Mouse (Mus musculus) liver, embryonic 16.5 days (tissue): ENCODE data around the gene Sar1b. TPM values are rescaled to one million over a fixed set of nuclear protein-coding genes. Genes with fewer than 3 reads are reported as not detected.

ENCODE experiments used
- ATAC-seq: fragments of 200-750 bp; cut with Nextera tagmentation; 2 replicates; pipeline ENCODE4 v1.8.0; 2017; ENCODE audit warnings: low read depth, mild to moderate bottlenecking, moderate number of reproducible peaks, moderate library complexity
- H3K27ac ChIP-seq: fragments of 300-500 bp; sonication (generic); 2 replicates; pipeline ENCODE4 v1.5.1; 2014; ENCODE audit warnings: mild to moderate bottlenecking, low read length
- H3K27me3 ChIP-seq: fragments of 300-500 bp; sonication (generic); 2 replicates; pipeline ENCODE4 v1.6.1; 2014; ENCODE audit warnings: low read depth, low read length, mixed read lengths; ENCODE audit not compliant: control insufficient read depth, insufficient read depth
- H3K36me3 ChIP-seq: fragments of 300-500 bp; sonication (generic); 2 replicates; pipeline ENCODE4 v1.6.1; 2014; ENCODE audit warnings: mild to moderate bottlenecking; ENCODE audit not compliant: control insufficient read depth, insufficient read depth
- H3K4me1 ChIP-seq: fragments of 300-500 bp; sonication (generic); 2 replicates; pipeline ENCODE4 v1.6.1; 2014; ENCODE audit warnings: low read depth, low read length, mixed read lengths; ENCODE audit not compliant: control insufficient read depth
- H3K4me2 ChIP-seq: fragments of 300-500 bp; sonication (generic); 2 replicates; pipeline ENCODE4 v1.6.1; 2014; ENCODE audit warnings: low read depth, low read length, mixed read lengths
- H3K4me3 ChIP-seq: fragments of 300-500 bp; sonication (generic); 2 replicates; pipeline ENCODE4 v1.5.1; 2014; ENCODE audit warnings: low read depth, mild to moderate bottlenecking, low read length
- H3K9ac ChIP-seq: fragments of 300-500 bp; sonication (generic); 2 replicates; pipeline ENCODE4 v1.6.1; 2014; ENCODE audit warnings: low read depth, low read length
- H3K9me3 ChIP-seq: fragments of 300-500 bp; sonication (generic); replicated peaks from 2 replicates; pipeline ENCODE4 v1.6.1; 2016; ENCODE audit warnings: low read length; ENCODE audit not compliant: control insufficient read depth
- WGBS: fragments of 180-500 bp; shearing (Covaris S2); extraction: QIAGEN DNeasy Blood & Tissue Kit; methylation state at CpG from one replicate; pipeline ENCODE4 v1.1.7; 2014; ENCODE audit not compliant: insufficient replicate concordance; 5-methylcytosine and 5-hydroxymethylcytosine counted together
- polyA plus RNA-seq: library from polyadenylated mRNA; unstranded; fragments of >200 nt; fragmentation: Nextera tagmentation; extraction: Ambion mirVana; gene quantifications from 2 replicates; pipeline ENCODE4 v1.2.1, GENCODE M21; 2015

Gene Sar1b
- polyA plus RNA-seq, 1 experiment from 2014 or later = 73.4 TPM

- H3K9ac ChIP-seq = peak overlapping the region; percentile 35
- H3K36me3 ChIP-seq = no peaks in the 10 kb centered on the region
- H3K27me3 ChIP-seq = no peaks in the 10 kb centered on the region
- peak overlapping the region; percentile 1; the same call in 1 of the 2 replicates for H3K4me2 ChIP-seq
- H3K4me3 ChIP-seq = no peak overlapping the region
- peak overlapping the region; percentile 49 for H3K27ac ChIP-seq
- peaks cover 33% of the 10 kb centered on the region for H3K4me1 ChIP-seq
- ATAC-seq = peak; percentile 94
- no peaks in the 10 kb centered on the region for H3K9me3 ChIP-seq
- WGBS = 50% methylated on average over 4 of the region's 4 CpGs
Observed at GRCm38 (mm10) chr11:51831962-51832909, 68.7 kb downstream of the Sar1b start.

DNA sequence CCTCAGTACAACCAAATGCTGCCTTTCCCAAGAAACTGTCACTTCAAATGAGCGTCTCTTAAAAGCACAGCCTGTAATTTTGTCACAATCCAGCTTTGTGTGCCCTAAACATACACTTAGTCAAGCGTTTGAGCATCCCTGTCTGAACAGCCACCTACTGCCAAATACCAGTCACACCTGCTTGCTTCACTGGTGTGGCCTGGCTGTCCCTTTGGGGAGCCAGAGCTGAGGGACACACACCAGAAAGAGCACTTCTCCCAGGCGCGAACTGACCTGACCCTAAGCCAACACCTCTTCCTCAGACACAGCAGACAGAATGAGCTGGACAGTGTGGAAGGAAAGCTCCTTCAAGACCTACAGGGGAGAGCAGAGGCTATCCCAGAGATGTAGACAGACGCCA lies 69.5 kb downstream of the Sar1b start:
- peaks cover 38% of the 10 kb centered on the region for H3K4me1 ChIP-seq
- H3K9ac ChIP-seq = peak overlapping the region; percentile 26
- 69% methylated on average over 5 of the region's 5 CpGs for WGBS
- H3K9me3 ChIP-seq = no peaks in the 10 kb centered on the region
- no peak for ATAC-seq
- H3K4me2 ChIP-seq = no peak overlapping the region
- H3K27ac ChIP-seq = peak overlapping the region; percentile 49
- no peaks in the 10 kb centered on the region for H3K36me3 ChIP-seq
- no peak overlapping the region for H3K4me3 ChIP-seq
- no peaks in the 10 kb centered on the region for H3K27me3 ChIP-seq

DNA sequence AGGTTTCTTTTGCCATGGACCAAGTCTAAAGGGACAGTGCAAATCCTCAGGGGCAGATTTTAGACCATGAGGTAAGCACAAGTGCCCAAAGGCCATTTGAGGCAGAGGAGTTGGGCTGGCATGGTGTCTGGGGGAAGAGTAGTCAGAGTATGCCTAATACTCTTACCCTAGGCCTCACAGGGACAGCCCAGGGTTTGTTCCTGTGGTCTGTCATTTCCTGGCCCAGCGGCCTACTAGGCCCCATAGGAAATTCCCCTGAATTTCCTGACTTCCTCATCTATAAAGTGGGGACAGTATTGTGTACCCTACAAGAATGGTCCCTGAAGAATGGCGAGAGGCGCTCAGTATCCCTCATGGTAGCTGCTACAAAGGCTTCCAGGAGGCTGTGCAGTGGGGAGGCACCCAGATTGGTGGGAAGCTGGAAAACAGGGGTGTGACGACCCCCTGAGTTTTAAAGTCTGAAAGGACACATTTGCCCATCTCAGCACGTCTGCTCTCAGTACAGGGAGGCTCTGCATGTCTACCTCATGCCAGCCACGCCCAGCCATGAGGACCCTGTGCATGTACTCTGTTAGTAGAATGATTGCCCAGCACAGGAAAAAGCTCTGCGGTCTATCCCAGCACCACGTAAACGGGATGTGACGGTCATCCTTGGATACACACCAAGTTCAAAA lies 70.0 kb downstream of the Sar1b start:
- no peak overlapping the region for H3K4me2 ChIP-seq
- peak overlapping the region; percentile 49 for H3K27ac ChIP-seq
- H3K9ac ChIP-seq = peak overlapping the region; percentile 26
- ATAC-seq = no peak
- no peaks in the 10 kb centered on the region for H3K9me3 ChIP-seq
- H3K4me3 ChIP-seq = no peak overlapping the region
- H3K36me3 ChIP-seq = no peaks in the 10 kb centered on the region
- WGBS = 65% methylated on average over 10 of the region's 10 CpGs
- peaks cover 41% of the 10 kb centered on the region for H3K4me1 ChIP-seq
- H3K27me3 ChIP-seq = no peaks in the 10 kb centered on the region

DNA sequence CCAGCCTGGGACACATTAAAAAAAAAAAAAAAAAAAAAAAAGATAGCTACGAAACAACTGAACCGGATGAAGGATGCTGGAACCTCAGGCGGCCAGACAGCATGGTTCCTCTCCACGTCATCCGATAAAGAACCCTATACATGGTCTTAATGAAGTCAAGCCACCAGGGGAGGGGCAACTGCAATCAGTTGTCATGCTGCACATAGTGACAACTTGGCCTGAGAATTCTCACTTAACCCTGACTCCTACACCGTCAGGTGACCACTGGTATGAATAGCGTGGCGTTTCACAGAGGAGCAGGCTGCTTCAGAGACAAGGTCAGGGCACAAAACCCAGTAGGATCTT lies 70.6 kb downstream of the Sar1b start:
- Histone ChIP-seq H3K4me2 (no peak overlapping the region), H3K36me3 (no peaks in the 10 kb centered on the region), H3K4me1 (peaks cover 46% of the 10 kb centered on the region), H3K4me3 (no peak overlapping the region), H3K27me3 (no peaks in the 10 kb centered on the region), H3K9ac (no peak overlapping the region), H3K27ac (no peak overlapping the region), H3K9me3 (no peaks in the 10 kb centered on the region)
- no peak for ATAC-seq
- 94% methylated on average over 8 of the region's 8 CpGs for WGBS

- Histone ChIP-seq H3K27ac (no peak overlapping the region), H3K4me1 (peaks cover 61% of the 10 kb centered on the region)
- 82% methylated on average over 12 of the region's 12 CpGs for WGBS
Observed at GRCm38 (mm10) chr11:51835598-51835997, 72.1 kb downstream of the Sar1b start.

DNA sequence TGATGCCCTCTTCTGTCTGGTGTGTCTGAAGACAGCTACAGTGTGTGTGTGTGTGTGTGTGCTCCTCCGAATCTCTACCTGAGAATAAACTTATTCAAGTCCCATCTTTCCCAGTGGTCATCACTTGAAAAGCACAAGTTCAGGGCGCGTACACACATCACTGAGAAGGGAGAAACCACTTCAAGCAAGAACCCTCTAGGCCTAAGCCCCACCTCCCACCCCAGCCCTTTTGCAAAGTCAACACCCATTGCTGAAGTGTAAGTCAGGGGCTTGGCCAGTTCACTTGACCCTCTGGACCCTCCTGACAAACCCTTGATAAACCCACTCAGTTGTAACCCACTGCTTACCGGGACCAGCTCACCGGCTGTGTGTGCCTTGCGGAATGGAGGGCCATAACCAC lies 73.0 kb downstream of the Sar1b start:
- H3K27me3 ChIP-seq = no peaks in the 10 kb centered on the region
- ATAC-seq = no peak
- WGBS = 85% methylated on average over 6 of the region's 6 CpGs
- no peak overlapping the region for H3K4me2 ChIP-seq
- H3K9me3 ChIP-seq = no peaks in the 10 kb centered on the region
- no peak overlapping the region for H3K4me3 ChIP-seq
- H3K9ac ChIP-seq = no peak overlapping the region
- H3K36me3 ChIP-seq = no peaks in the 10 kb centered on the region
- H3K4me1 ChIP-seq = peaks cover 61% of the 10 kb centered on the region
- no peak overlapping the region for H3K27ac ChIP-seq

More at GRCm38 (mm10) chr11:51835598-51835997, 72.1 kb downstream of the Sar1b start:
- no peaks in the 10 kb centered on the region for H3K9me3 ChIP-seq
- no peaks in the 10 kb centered on the region for H3K36me3 ChIP-seq
- ATAC-seq = no peak
- no peaks in the 10 kb centered on the region for H3K27me3 ChIP-seq
- H3K9ac ChIP-seq = no peak overlapping the region
- H3K4me3 ChIP-seq = no peak overlapping the region
- H3K4me2 ChIP-seq = no peak overlapping the region

- Histone ChIP-seq H3K36me3 (no peaks in the 10 kb centered on the region), H3K9me3 (no peaks in the 10 kb centered on the region), H3K4me2 (no peak overlapping the region), H3K4me3 (no peak overlapping the region), H3K27me3 (no peaks in the 10 kb centered on the region), H3K27ac (0 out of 2 replicates have a peak overlapping the region, but pooled peaks have one; percentile 12), H3K9ac (no peak overlapping the region), H3K4me1 (peaks cover 59% of the 10 kb centered on the region)
- no peak for ATAC-seq
- whole genome bisulfite sequencing = 64% methylated on average over 8 of the region's 8 CpGs
Observed at GRCm38 (mm10) chr11:51837164-51838153, 74.0 kb downstream of the Sar1b start.

GRCm38 (mm10) chr11:51839106-51839505 lies 75.6 kb downstream of the Sar1b start:
- WGBS = 73% methylated on average over 2 of the region's 2 CpGs
- Histone ChIP-seq H3K27me3 (no peaks in the 10 kb centered on the region), H3K4me1 (peaks cover 46% of the 10 kb centered on the region), H3K4me3 (no peak overlapping the region), H3K4me2 (no peak overlapping the region), H3K27ac (peak overlapping the region; percentile 86), H3K36me3 (no peaks in the 10 kb centered on the region), H3K9me3 (no peaks in the 10 kb centered on the region), H3K9ac (no peak overlapping the region)
- ATAC-seq = peak; percentile 59
